Mouse (Mus musculus) cerebellum, adult 18-20 months (tissue): ENCODE measurements around the gene Trp53rkb.

Source experiments
- DNase-seq, 2 experiments: peaks; one replicate each; pipeline ENCODE4 v3.0.0; 2021

Trp53rkb gene

DNA sequence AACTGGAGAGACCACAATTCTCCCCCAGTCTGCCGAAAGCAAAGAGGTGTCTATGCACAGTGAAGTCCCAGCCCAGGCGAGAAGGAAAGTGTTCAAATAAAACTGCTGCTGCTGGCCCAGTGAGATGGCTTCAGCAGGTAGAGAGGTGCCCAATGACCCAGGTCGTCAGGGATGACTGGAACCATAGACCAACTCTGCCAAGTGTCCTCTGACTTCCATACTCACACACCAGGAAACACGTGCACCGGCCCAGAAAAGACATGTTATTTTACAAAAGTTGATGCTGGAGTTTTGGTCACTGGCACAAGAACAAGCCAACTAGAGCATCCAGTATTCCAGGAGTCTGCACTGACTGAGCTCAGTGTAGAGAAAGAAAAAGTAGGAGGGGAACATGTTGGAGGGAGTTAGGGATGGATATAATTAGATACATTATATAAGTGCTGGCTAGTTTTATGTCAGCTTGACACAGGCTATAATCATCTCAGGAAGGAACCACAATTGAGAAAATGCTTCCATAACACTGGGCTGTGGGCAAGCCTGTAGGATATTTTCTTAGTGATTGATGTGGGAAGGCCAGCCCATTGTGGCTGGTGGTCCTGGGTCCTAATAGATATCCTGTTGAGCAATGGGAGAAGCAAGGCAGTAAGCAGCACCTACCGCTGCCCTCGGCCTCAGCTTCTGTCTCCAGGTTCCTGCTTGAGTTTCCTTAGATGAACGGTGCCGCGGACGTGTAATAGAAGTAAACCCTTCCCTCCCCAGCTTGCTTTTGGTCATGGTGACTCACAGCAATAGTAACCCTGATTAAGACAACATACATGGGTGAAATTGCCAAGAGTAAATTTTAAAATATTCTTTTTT lies 7.5 kb downstream of the Trp53rkb start:
- no peak for DNase-seq

DNA sequence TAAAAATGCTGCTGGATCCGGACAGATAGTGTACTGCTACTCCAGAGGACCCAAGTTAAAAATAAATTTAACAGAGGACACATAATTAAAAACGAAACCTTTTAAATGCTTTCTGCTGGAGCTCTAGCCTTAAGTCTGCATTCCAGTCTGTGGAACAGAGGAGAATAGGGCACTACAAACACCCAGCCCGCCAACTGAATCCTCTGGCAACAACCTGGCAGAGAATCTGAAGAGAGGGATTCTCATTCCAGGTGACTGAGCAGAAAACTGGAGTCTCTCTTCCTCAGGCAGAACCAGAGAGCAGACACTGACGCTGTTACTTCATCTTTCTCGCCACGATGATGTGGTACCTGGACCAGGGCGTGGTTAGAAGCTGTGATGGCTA lies 8.1 kb downstream of the Trp53rkb start:
- no peak for DNase-seq

DNA sequence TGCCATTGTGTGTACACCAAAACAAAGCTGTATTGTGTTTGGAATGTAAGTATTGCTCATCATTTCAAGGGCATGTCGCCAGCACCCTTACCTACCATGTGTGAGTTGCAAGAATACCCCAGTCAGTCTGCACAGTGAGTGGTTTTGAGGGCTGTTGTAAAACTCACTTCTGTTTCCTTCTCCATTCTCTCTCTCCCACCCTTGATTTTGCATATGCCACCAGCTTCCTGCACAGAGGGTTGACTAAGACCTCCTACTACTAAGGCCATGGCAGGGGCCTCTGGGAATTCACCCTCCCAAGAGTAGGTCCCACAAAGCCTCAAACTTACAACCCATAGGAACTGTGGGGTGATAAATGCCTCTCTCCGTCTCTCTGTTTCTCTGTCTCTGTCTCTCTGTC lies 9.1 kb downstream of the Trp53rkb start:
- no peak for DNase-seq

DNA sequence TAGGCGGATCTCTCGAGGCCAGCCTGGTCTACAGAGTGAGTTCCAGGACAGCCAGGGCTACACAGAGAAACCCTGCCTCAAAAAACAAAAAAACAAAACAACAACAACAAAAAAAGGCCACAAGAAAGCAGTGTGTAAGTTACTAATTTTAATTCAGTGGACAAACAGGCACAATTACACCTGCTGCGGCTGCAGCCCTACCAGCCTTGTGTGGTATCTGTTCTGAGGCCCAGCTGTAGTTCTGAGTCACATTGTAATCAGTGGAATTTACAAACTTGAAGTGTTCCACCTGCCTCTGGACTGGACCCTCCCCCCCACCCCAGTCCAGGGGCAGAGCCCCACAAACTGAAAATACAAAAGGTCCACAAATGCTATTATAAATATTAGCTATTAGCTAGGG lies 11.0 kb downstream of the Trp53rkb start:
- no peak for DNase-seq

DNA sequence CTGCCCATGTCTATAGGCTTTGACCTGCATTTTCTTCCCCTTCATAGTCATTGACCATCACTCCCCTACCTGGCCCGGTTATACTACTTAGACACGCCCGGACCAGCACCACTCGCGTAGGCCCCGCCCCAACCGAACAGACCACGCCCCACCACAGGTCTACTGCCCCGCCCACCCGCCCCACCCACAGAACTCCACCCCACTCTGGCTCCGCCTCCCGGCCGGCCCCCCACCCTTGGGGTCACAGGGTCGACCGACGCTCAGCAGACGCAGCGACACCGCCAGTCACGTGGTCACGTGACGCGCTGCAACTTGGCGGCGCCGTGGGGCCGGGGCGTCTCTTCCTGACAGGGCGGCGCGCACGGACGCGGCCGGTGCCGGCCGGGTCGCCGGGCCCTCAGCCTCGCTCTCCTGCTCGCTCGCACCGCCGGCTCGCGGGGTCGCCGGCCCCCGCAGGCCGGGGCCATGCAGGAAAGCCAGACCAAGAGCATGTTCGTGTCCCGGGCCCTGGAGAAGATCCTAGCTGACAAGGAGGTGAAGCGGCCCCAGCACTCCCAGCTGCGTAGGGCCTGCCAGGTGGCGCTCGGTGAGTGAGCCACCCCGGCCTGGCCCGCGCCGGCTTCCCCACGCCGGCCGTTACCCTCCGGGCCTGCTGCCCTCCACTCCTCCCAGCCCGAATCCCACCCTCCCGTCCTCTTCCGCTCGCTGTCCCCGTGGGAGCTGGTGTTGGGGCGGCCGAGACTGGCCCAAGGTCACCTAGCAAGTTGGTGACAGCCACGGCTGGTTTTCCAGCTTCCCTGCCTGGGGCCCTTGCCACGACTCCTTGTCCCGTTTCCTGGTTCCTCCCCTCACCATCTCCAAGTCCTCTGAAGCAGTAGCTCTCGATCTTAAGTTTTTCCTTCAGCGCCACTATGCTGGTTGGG lies 13.2 kb downstream of the Trp53rkb start, which contains the start of gene Arfgef2:
Gene Arfgef2 (plus strand): TSS at position 339 of the 923 bp plus-strand sequence.
- peak; percentile 92 for DNase-seq

- no peak for DNase-seq
Measured at GRCm38 (mm10) chr2:166806173-166806705, 13.9 kb downstream of the Trp53rkb start.

DNA sequence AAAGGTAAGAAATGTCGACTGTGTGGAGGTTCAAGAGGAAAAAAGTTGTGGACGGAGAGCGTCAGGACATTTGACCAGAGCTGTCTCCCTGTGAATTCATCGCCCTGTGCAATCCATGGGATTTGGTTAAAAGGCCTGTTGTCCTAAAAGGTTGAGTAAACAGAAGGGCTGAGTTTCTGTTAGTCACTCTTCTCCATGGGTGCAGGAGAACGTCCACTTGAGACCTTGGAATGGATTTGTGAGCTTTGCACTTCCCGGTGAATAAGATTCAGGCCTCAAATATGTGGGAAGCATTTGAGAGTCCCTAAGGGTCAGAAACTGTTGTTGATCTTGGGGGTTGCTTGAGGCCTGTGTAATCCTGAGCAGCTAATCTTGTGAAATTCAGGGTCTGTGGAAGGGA lies 14.5 kb downstream of the Trp53rkb start:
- DNase-seq: no peak

GRCm38 (mm10) chr2:166809499-166809898 lies 17.2 kb downstream of the Trp53rkb start:
- DNase-seq: no peak

GRCm38 (mm10) chr2:166810821-166811220 lies 18.5 kb downstream of the Trp53rkb start:
- DNase-seq: no peak

DNA sequence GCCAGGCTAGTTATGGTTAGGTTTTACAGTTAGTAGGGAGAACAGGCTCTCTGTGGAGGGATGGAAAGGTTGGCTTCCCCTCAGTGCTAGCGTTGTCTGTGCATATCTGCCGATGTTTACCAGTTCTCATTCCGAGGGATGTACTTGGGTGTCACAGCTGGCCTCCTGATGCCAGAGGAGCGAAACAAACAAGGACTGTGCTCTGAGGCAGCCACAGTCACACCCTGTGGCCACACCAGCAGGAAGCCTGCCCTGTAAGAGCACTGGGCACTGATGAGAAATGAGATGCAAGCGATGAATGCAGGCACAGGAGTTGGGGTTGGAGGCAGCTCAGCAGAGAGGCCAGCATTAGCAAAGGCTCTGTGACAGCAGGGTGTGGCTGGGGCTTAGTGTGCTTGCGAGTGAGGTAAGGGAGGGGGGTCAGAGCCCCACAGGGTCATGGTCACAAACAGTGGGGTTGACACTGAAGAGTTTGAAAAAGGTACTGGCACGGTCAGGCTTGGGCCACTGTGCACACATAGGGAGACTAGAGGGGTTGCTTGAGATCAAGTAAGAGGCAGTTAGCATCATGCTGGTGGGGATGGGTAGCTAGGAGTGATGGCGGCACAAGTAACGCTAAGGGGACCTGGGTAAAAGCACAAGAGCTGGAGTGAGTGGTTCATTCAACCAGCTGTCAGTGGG lies 26.3 kb downstream of the Trp53rkb start:
- no peak for DNase-seq

DNA sequence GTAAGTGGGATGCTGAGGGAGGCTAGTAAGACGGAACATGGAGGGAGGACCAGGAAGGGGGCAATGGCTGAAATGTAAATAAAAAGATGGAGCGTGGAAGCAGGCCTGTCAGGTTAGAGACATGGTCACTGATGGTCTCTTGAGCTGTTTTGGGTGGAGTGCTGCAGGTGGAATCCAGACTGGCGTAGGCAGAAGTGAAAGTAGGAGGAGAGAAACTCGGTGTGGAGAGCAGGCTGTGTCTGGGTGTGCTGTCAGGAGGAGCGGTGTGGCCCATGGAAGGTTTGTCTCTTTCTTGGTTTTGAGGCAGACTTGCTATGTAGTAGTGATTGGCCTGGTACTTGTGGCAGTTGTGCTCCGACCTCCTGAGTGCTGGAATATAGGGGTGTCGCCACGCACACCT lies 27.5 kb downstream of the Trp53rkb start:
- no peak for DNase-seq

GRCm38 (mm10) chr2:166820844-166821243 lies 28.5 kb downstream of the Trp53rkb start:
- no peak for DNase-seq

GRCm38 (mm10) chr2:166821406-166821805 lies 29.1 kb downstream of the Trp53rkb start:
- no peak for DNase-seq

DNA sequence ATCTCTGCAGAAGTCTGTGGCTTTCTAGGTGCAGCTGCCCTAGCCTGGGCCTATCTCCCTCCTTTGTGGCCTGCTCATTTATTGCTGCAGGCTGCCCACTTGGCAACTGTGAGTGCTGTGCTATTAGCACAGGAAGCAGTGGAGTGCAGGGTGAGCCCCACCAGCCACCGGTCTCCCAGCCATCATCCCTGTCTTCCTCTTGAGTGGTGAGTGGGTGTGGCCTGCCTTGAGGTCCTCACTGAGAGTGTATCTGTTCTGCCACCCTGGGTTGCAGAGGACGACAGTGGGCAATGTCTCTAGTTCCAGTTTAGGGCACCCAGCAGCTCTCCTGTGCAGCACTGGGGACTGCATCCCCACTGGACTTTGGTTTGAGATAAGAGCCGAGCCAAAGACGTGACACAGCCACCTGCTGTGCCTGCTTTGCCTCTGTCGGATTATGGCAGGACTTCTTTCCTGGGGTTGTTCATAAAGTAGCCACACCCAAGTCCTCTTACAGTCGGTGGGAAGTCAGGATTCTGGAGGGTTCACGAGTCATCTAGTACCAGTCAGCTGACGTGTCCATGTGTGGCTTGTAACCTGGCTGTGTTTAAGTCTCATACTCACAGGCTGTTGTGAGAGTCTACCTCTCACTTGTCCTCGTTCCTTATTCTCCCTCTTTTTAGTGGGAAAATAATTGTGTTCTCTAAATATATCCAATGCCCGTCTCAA lies 29.9 kb downstream of the Trp53rkb start:
- DNase-seq: no peak

GRCm38 (mm10) chr2:166822901-166823300 lies 30.6 kb downstream of the Trp53rkb start:
- peak in 1 of 2 experiments; percentile 19 for DNase-seq

DNA sequence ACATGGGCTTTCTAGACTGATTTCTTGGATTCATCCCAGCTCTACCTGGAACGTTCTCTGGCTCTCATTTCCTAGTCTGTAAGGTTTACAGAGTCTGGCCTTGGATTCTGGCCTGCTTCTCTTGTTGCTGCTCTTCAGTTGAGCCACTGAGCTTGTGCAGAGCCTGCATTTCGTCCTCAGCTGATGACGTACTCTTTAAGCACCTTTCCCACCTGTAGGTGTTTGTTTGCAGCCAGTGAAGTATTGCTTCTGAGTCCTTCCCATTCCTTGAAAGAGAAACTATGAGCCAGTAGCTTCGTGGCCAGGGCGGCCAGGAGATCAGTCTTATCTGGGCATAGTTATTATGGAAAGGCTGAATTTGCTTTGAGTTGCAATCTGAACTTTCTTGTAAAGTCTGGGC lies 32.1 kb downstream of the Trp53rkb start:
- DNase-seq: no peak

GRCm38 (mm10) chr2:166824998-166825397 lies 32.7 kb downstream of the Trp53rkb start:
- no peak for DNase-seq

GRCm38 (mm10) chr2:166826491-166827224 lies 34.3 kb downstream of the Trp53rkb start:
- no peak for DNase-seq

DNA sequence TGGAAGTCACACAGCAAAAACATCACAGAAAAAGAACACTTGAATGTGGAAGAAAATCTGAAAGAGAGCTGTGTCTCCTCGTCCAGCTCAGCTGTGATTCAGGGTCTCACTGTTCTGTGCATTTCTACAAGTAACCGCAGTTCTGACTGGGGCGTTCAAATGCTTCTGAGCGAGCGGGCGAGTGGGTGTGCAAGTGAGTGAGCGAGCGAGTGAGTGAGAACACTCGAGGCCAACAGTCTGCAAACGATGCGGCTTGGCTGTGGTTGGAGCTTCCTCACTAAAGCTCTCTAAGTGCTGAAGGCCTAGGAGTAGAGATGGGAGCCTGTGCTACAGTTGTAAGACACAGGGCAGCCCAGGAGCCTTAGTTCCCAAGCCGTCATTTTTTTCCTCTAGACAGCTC lies 36.0 kb downstream of the Trp53rkb start:
- no peak for DNase-seq

DNA sequence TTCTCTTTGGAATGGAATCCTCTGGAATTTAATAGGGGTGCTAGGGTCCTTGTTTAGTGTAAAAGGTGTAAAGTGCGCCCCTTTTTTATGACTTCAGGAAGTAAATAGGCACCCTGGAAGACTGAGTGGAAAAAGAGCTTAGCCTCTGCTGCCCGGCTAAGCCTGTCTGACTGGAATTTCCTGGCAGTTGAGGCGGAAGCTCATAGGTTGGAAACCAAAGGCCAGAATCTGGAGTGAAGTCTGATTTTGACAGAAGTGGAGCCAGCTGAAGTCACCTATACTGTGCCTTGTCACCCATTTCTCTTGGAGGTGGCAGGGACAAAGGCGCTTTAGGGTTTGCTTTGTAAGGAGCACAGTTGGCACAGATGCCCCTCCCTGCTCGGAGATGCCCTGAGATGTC lies 38.0 kb downstream of the Trp53rkb start:
- no peak for DNase-seq

GRCm38 (mm10) chr2:166834091-166834490 lies 41.8 kb downstream of the Trp53rkb start:
- DNase-seq: no peak
